21 mouse cellular contexts compared by ENCODE assay signal in the genomic region with DNA sequence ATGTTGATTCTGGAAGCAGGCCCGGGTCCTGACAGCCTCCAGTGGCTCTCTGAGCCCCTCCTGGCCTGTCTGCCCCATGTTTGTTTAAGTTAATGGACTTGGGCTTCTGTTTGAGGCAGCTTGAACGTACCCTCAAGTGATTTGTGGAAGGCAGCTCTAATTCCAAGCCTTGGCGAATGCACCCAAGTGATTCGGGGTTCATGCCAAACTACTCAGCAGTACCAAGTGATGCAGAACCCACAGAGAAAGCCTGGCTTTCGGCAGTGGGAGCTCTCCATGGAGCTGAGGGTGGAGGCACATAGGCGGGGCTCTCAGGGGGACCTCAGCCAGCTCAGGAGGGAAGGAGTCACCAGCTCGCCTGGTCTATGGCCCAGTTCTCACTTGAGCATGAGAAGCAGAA. TPM values are rescaled to one million over a fixed set of nuclear protein-coding genes. Genes with fewer than 3 reads are reported as not detected.
DNase-seq lines count a peak whose midpoint lies in the region; ATAC-seq and TF ChIP-seq lines count a peak whose summit lies in the region.
"Had no signal": no experiment of that assay in that cellular context is flagged by ENCODE, and none has a peak within 500 bp of the region (broad histone marks: within the 10 kb centered on the region; RNA-seq: fewer than 3 reads in every experiment).

No protein-coding gene starts in this region.

- CTCF ChIA-PET in Patski (lab: Charles Lee): interaction anchor here (1.2 to 3.0 kb wide), 2 partner anchors 15 to 37 kb away, joined by 5 to 8 read pairs; no protein-coding TSS in a partner anchor

- no peak for DNase-seq in frontal cortex, adult 2 months (ENCODE audit: extremely low spot score in 1 of 2, low spot score in 1 of 2)
- peak; percentile 40 for DNase-seq in layer of hippocampus, adult 9-11 months
- DNase-seq in layer of hippocampus, adult 8-10 months (ENCODE audit: low spot score in 2 of 2): no peak
- DNase-seq in Muller cell, postnatal 12 days (ENCODE audit: inconsistent ontology term): peak; percentile 42
- DNase-seq in Patski (ENCODE audit: low read depth, low spot score): peak; percentile 92
- no peak for DNase-seq in adrenal gland, postnatal 36 days
- DNase-seq: adrenal gland, adult 8-10 months; cerebellum, adult 11-12 months; cerebellum, postnatal 25 days; embryo, embryonic 11 days; heart, adult 18-20 months; kidney, adult 18-20 months; lung, adult 18-20 months; lung, postnatal 36 days; right cerebral cortex, postnatal 14 days; thymus, adult 18-20 months had no signal

- H3K27me3 ChIP-seq in Patski: no peaks in the 10 kb centered on the region
- H3K27me3 ChIP-seq: forebrain, embryonic 12.5 days; heart, embryonic 13.5 days had no signal

- POLR2A ChIA-PET in Patski (lab: Charles Lee): no interaction called here

- TF ChIP-seq CTCF in Patski (IDR thresholded peaks at IDR 0.05): no peak

- ATAC-seq in frontal cortex, adult (ENCODE audit: low TSS enrichment): peak; percentile 86
- ATAC-seq in Patski: peak; percentile 87

- in situ Hi-C loops in Patski (cut with MboI; ENCODE audit: low pct_unique_long_range_greater_than_20kb): no loop called here

RNA-seq across cellular contexts. Expression of a gene that starts 29.1 kb away (rescaled TPM):
- 64.9 and 66.1 TPM in 2 replicates for polyA plus RNA-seq in frontal cortex, adult 2 months (2012; rRNA removed)
- 10 to 100 TPM; 85.7 to 93.1 (median 88.8) TPM for total RNA-seq in layer of hippocampus, adult 8-10 months (2022)
- polyA plus RNA-seq in Patski (2021): 50.9 TPM
- 10 to 100 TPM; 25.6 to 42.0 TPM for total RNA-seq in adrenal gland, postnatal 36 days (2021)

RNA-seq across cellular contexts. Expression of a gene that starts 37.6 kb away (rescaled TPM):
- 1,785 and 1,788 TPM in 2 replicates for polyA plus RNA-seq in frontal cortex, adult 2 months (2012; rRNA removed)
- total RNA-seq in layer of hippocampus, adult 8-10 months (2022): 100 to 1,000 TPM; 619 to 893 (median 714) TPM
- 1,930 TPM for polyA plus RNA-seq in Patski (2021)
- total RNA-seq in adrenal gland, postnatal 36 days (2021): 1,000 to 10,000 TPM; 1,312 to 1,373 TPM

RNA-seq across cellular contexts. Expression of a gene that starts 42.2 kb away (rescaled TPM):
- 9.9 and 12.3 TPM in 2 replicates for polyA plus RNA-seq in frontal cortex, adult 2 months (2012; rRNA removed)
- 10 to 100 TPM; 10.5 to 12.3 (median 11.0) TPM for total RNA-seq in layer of hippocampus, adult 8-10 months (2022)
- polyA plus RNA-seq in Patski (2021): 0.08 TPM
- not detected for total RNA-seq in adrenal gland, postnatal 36 days (2021)
- total RNA-seq: adrenal gland, adult 8-10 months; heart, adult 18-20 months; heart, postnatal 25 days; megakaryocyte-erythroid progenitor cell, adult 5-6 weeks had no signal

Comparison
In these comparisons a context has a peak if more than half of its experiments do, and no peak if none do; other contexts are left out.
1. DNase-seq: peak in layer of hippocampus, adult 9-11 months (single experiment), Muller cell, postnatal 12 days (single experiment) and Patski (single experiment); none in frontal cortex, adult 2 months (0 of 2), layer of hippocampus, adult 8-10 months (0 of 2) and adrenal gland, postnatal 36 days (0 of 2).
2. RNA of a gene that starts 42.2 kb away (total RNA-seq): 10.5 to 12.3 TPM in layer of hippocampus, adult 8-10 months; not detected in adrenal gland, postnatal 36 days; every median in the first group is over 10 times any median in the second.